Mouse (Mus musculus): ENCODE measurements around the gene 1700021F05Rik. TPM values are rescaled to one million over a fixed set of nuclear protein-coding genes. Genes with fewer than 3 reads are reported as not detected.

Gene 1700021F05Rik
- 57.3 and 61.6 TPM in 2 replicates for polyA plus RNA-seq (2015; fragmentation: Nextera tagmentation; extraction: Ambion mirVana)

- peak within 1 kb of the TSS; percentile 56 for H3K4me2 ChIP-seq (replicated peaks)
- WGBS, result under 1% methylated on average over 55 of the region's 56 CpGs
These were observed at the start of gene 1700021F05Rik for GRCm38 (mm10) chr10:43540442-43541152. TSS of gene 1700021F05Rik (minus strand) at chr10:43540994.

GRCm38 (mm10) chr10:43588470-43589177, 47.8 kb upstream of the 1700021F05Rik start:
- H3K4me3 ChIP-seq (replicated peaks), result no peak overlapping the region
- 71% methylated on average over 8 of the region's 8 CpGs for WGBS
- H3K36me3 ChIP-seq, result 0 out of 2 replicates have a peak, but pooled peaks cover 7% of the 10 kb centered on the region
- no peak for ATAC-seq (ENCODE audit: insufficient number of reproducible peaks, low FRiP score, low TSS enrichment, low read depth)
- no peak overlapping the region for H3K27ac ChIP-seq (replicated peaks)
- H3K4me1 ChIP-seq, result no peaks in the 10 kb centered on the region
- H3K9me3 ChIP-seq (replicated peaks), result no peaks in the 10 kb centered on the region
- H3K27me3 ChIP-seq, result no peaks in the 10 kb centered on the region
- no peak overlapping the region for H3K9ac ChIP-seq
- H3K4me2 ChIP-seq (replicated peaks), result no peak overlapping the region

More at GRCm38 (mm10) chr10:43540442-43541152, at the start of gene 1700021F05Rik:
- Histone ChIP-seq H3K9ac (peak within 1 kb of the TSS; percentile 83), H3K36me3 (no peaks in the 10 kb centered on the region; the same call in 1 of the 2 replicates), H3K9me3 (replicated peaks) (no peaks in the 10 kb centered on the region), H3K27ac (replicated peaks) (peak within 1 kb of the TSS; percentile 80), H3K27me3 (no peaks in the 10 kb centered on the region), H3K4me1 (peaks cover 11% of the 10 kb centered on the region), H3K4me3 (replicated peaks) (peak within 1 kb of the TSS; percentile 93)
- peak; percentile 98 for ATAC-seq (ENCODE audit: insufficient number of reproducible peaks, low FRiP score, low TSS enrichment, low read depth)

GRCm38 (mm10) chr10:43584538-43584937, 43.7 kb upstream of the 1700021F05Rik start:
- H3K27ac ChIP-seq (replicated peaks), result no peak overlapping the region
- H3K27me3 ChIP-seq, result no peaks in the 10 kb centered on the region
- ATAC-seq (ENCODE audit: insufficient number of reproducible peaks, low FRiP score, low TSS enrichment, low read depth), result no peak
- H3K36me3 ChIP-seq, result peaks cover 13% of the 10 kb centered on the region
- H3K9ac ChIP-seq, result no peak overlapping the region
- H3K4me3 ChIP-seq (replicated peaks), result no peak overlapping the region
- H3K4me2 ChIP-seq (replicated peaks), result no peak overlapping the region
- 0 out of 2 replicates have a peak, but pooled peaks cover 5% of the 10 kb centered on the region for H3K4me1 ChIP-seq
- no peaks in the 10 kb centered on the region for H3K9me3 ChIP-seq (replicated peaks)
- whole genome bisulfite sequencing, result 92% methylated on average over 4 of the region's 4 CpGs

- Histone ChIP-seq H3K4me1 (peaks cover 16% of the 10 kb centered on the region), H3K4me3 (replicated peaks) (peak overlapping the region; percentile 58), H3K9me3 (replicated peaks) (no peaks in the 10 kb centered on the region), H3K36me3 (peaks cover 13% of the 10 kb centered on the region), H3K27me3 (peaks cover 7% of the 10 kb centered on the region; the same call in 1 of the 2 replicates), H3K9ac (no peak overlapping the region), H3K27ac (replicated peaks) (no peak overlapping the region), H3K4me2 (replicated peaks) (peak overlapping the region; percentile 90)
- no peak for ATAC-seq (ENCODE audit: insufficient number of reproducible peaks, low FRiP score, low TSS enrichment, low read depth)
- WGBS, result 72% methylated on average over 3 of the region's 3 CpGs
These were observed 40.5 kb upstream of the 1700021F05Rik start for GRCm38 (mm10) chr10:43581260-43581659.

- WGBS, result 1% methylated on average over 15 of the region's 15 CpGs
- Histone ChIP-seq H3K4me2 (replicated peaks) (peak overlapping the region; percentile 90), H3K4me1 (peaks cover 16% of the 10 kb centered on the region), H3K27ac (replicated peaks) (peak overlapping the region; percentile 60), H3K9me3 (replicated peaks) (no peaks in the 10 kb centered on the region), H3K9ac (peak overlapping the region; percentile 43; the same call in 1 of the 2 replicates), H3K27me3 (peaks cover 10% of the 10 kb centered on the region; the same call in 1 of the 2 replicates), H3K4me3 (replicated peaks) (peak overlapping the region; percentile 58), H3K36me3 (peaks cover 13% of the 10 kb centered on the region)
- no peak for ATAC-seq (ENCODE audit: insufficient number of reproducible peaks, low FRiP score, low TSS enrichment, low read depth)
These were observed 39.9 kb upstream of the 1700021F05Rik start for GRCm38 (mm10) chr10:43580649-43581078.

- peaks cover 10% of the 10 kb centered on the region; the same call in 1 of the 2 replicates for H3K27me3 ChIP-seq
- H3K9ac ChIP-seq, result peak overlapping the region; percentile 43
- ATAC-seq (ENCODE audit: insufficient number of reproducible peaks, low FRiP score, low TSS enrichment, low read depth), result peak; percentile 24
- H3K27ac ChIP-seq (replicated peaks), result peak overlapping the region; percentile 93
- peak overlapping the region; percentile 58 for H3K4me3 ChIP-seq (replicated peaks)
- no peaks in the 10 kb centered on the region for H3K9me3 ChIP-seq (replicated peaks)
- H3K4me1 ChIP-seq, result peaks cover 16% of the 10 kb centered on the region
- peak overlapping the region; percentile 90 for H3K4me2 ChIP-seq (replicated peaks)
- under 1% methylated on average over 49 of the region's 49 CpGs for WGBS
- H3K36me3 ChIP-seq, result peaks cover 12% of the 10 kb centered on the region
These were observed 38.8 kb upstream of the 1700021F05Rik start for GRCm38 (mm10) chr10:43579381-43580261.

- no peaks in the 10 kb centered on the region for H3K9me3 ChIP-seq (replicated peaks)
- peak overlapping the region; percentile 43 for H3K9ac ChIP-seq
- H3K27me3 ChIP-seq, result peaks cover 10% of the 10 kb centered on the region; the same call in 1 of the 2 replicates
These were observed 38.1 kb upstream of the 1700021F05Rik start for GRCm38 (mm10) chr10:43578754-43579380.

GRCm38 (mm10) chr10:43578366-43578753, 37.6 kb upstream of the 1700021F05Rik start:
- H3K27me3 ChIP-seq, result peaks cover 10% of the 10 kb centered on the region; the same call in 1 of the 2 replicates
- under 1% methylated on average over 32 of the region's 32 CpGs for WGBS
- H3K4me2 ChIP-seq (replicated peaks), result peak overlapping the region; percentile 90
- peak overlapping the region; percentile 43 for H3K9ac ChIP-seq
- H3K36me3 ChIP-seq, result peaks cover 4% of the 10 kb centered on the region
- H3K9me3 ChIP-seq (replicated peaks), result no peaks in the 10 kb centered on the region
- ATAC-seq (ENCODE audit: insufficient number of reproducible peaks, low FRiP score, low TSS enrichment, low read depth), result peak; percentile 54
- peak overlapping the region; percentile 93 for H3K27ac ChIP-seq (replicated peaks)
- peak overlapping the region; percentile 58 for H3K4me3 ChIP-seq (replicated peaks)
- H3K4me1 ChIP-seq, result peaks cover 16% of the 10 kb centered on the region

More at GRCm38 (mm10) chr10:43578754-43579380, 38.1 kb upstream of the 1700021F05Rik start:
- peaks cover 16% of the 10 kb centered on the region for H3K4me1 ChIP-seq
- peak overlapping the region; percentile 58 for H3K4me3 ChIP-seq (replicated peaks)
- H3K27ac ChIP-seq (replicated peaks), result peak overlapping the region; percentile 93
- H3K36me3 ChIP-seq, result peaks cover 7% of the 10 kb centered on the region
- peak overlapping the region; percentile 90 for H3K4me2 ChIP-seq (replicated peaks)
- WGBS, result under 1% methylated on average over 50 of the region's 65 CpGs
- ATAC-seq (ENCODE audit: insufficient number of reproducible peaks, low FRiP score, low TSS enrichment, low read depth), result peak; percentile 86

GRCm38 (mm10) chr10:43577997-43578331, 37.2 kb upstream of the 1700021F05Rik start, which contains the start of gene Cd24a:
TSS of gene Cd24a (plus strand) at chr10:43578284.
- ATAC-seq (ENCODE audit: insufficient number of reproducible peaks, low FRiP score, low TSS enrichment, low read depth), result no peak
- peak within 1 kb of the TSS; percentile 58 for H3K4me3 ChIP-seq (replicated peaks)
- no peaks in the 10 kb centered on the region for H3K9me3 ChIP-seq (replicated peaks)
- H3K4me2 ChIP-seq (replicated peaks), result peak within 1 kb of the TSS; percentile 90
- H3K36me3 ChIP-seq, result no peaks in the 10 kb centered on the region; the same call in 1 of the 2 replicates
- H3K27ac ChIP-seq (replicated peaks), result peak within 1 kb of the TSS; percentile 93
- H3K4me1 ChIP-seq, result peaks cover 16% of the 10 kb centered on the region
- WGBS, result 1% methylated on average over 6 of the region's 6 CpGs
- peaks cover 10% of the 10 kb centered on the region; the same call in 1 of the 2 replicates for H3K27me3 ChIP-seq
- peak within 1 kb of the TSS; percentile 43 for H3K9ac ChIP-seq

Data from embryonic facial prominence, embryonic 15.5 days (tissue).